Mouse (Mus musculus) hindbrain, embryonic 13.5 days (tissue): ENCODE measurements around the gene St3gal6. TPM values are rescaled to one million over a fixed set of nuclear protein-coding genes. Genes with fewer than 3 reads are reported as not detected.

Experiments
- ATAC-seq: fragments of 200-750 bp; cut with Nextera tagmentation; 2 replicates; pipeline ENCODE4 v1.8.0; 2017; ENCODE audit warnings: moderate TSS enrichment; ENCODE audit not compliant: low FRiP score
- H3K27ac ChIP-seq: fragments of 300-500 bp; sonication (generic); 2 replicates; pipeline ENCODE4 v1.5.1; 2015; ENCODE audit warnings: inconsistent platforms, mild to moderate bottlenecking, moderate library complexity
- H3K27me3 ChIP-seq: fragments of 300-500 bp; sonication (generic); 2 replicates; pipeline ENCODE4 v1.6.1; 2015; ENCODE audit warnings: mild to moderate bottlenecking, inconsistent platforms
- H3K36me3 ChIP-seq: fragments of 300-500 bp; sonication (generic); 2 replicates; pipeline ENCODE4 v1.6.1; 2015; ENCODE audit warnings: mild to moderate bottlenecking, inconsistent platforms
- H3K4me1 ChIP-seq: fragments of 300-500 bp; sonication (generic); replicated peaks from 2 replicates; pipeline ENCODE4 v1.6.1; 2015; ENCODE audit warnings: inconsistent platforms
- H3K4me2 ChIP-seq: fragments of 300-500 bp; sonication (generic); 2 replicates; pipeline ENCODE4 v1.6.1; 2015; ENCODE audit warnings: inconsistent platforms, mild to moderate bottlenecking, moderate library complexity
- H3K4me3 ChIP-seq: fragments of 300-500 bp; sonication (generic); 2 replicates; pipeline ENCODE4 v1.5.1; 2015; ENCODE audit warnings: mild to moderate bottlenecking, inconsistent platforms
- H3K9ac ChIP-seq: fragments of 300-500 bp; sonication (generic); 2 replicates; pipeline ENCODE4 v1.6.1; 2015; ENCODE audit warnings: mild to moderate bottlenecking, inconsistent platforms
- H3K9me3 ChIP-seq: fragments of 300-500 bp; sonication (generic); 2 replicates; pipeline ENCODE4 v1.6.1; 2016; ENCODE audit warnings: inconsistent platforms
- WGBS: fragments of 180-500 bp; shearing (Covaris S2); methylation state at CpG from one replicate; pipeline ENCODE4 v1.1.7; 2015; 5-methylcytosine and 5-hydroxymethylcytosine counted together
- polyA plus RNA-seq: library from polyadenylated mRNA; unstranded; fragments of >200 nt; fragmentation: Nextera tagmentation; extraction: Ambion mirVana; gene quantifications from 2 replicates; pipeline ENCODE4 v1.2.1, GENCODE M21; 2015

The St3gal6 gene
- polyA plus RNA-seq, 1 experiment from 2014 or later = 12.7 TPM

GRCm38 (mm10) chr16:58519650-58520073, 4.4 kb downstream of the St3gal6 start:
- Histone ChIP-seq H3K9ac (0 out of 2 replicates have a peak overlapping the region, but pooled peaks have one; percentile 30), H3K4me1 (peaks cover 5% of the 10 kb centered on the region; the same call in 1 of the 2 replicates), H3K36me3 (no peaks in the 10 kb centered on the region), H3K9me3 (peaks cover 4% of the 10 kb centered on the region), H3K27me3 (peaks cover 16% of the 10 kb centered on the region), H3K4me2 (peak overlapping the region; percentile 26; the same call in 1 of the 2 replicates), H3K27ac (no peak overlapping the region), H3K4me3 (no peak overlapping the region)
- 50% methylated on average over 11 of the region's 11 CpGs for WGBS
- 0 out of 2 replicates have a peak, but pooled peaks have one; percentile 23 for ATAC-seq

DNA sequence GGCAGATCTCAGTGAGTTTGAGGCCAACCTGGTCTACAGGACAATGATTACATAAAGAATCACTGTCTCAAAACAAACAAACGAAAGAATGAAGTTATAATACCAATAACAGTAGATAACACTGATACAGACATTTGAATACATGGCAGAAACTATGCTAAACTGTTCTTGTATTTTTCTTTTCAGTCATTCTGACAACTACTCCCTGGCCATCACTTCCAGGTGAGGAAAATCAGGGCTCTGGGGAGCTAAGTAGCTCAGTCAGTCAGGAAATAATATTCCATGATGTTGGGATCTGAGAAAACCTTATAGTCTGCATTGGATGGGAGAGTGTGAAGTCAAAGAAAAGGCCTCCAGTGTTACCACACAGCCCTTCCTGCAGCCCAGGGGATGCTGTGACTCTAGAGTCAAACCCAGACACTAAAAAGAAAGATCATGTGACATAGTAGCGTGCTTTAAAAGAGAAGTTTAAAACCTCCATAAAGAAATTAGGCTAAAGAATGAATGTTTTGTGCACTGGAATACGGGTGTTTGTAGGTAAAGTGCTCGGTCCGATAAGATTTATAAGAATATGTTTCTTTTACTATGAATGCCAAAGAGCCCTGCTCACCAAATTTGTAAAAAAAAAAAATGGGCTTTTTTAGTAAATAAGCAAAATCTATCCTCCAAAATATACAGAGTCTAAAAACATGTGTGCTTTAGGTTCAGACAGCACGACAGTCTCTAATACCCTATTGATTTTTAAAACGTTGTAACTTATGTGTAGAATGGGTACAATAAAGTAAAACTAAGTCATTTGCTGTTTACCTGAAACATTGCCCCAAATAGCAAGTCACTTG, 6.9 kb downstream of the St3gal6 start:
- Histone ChIP-seq H3K9me3 (no peaks in the 10 kb centered on the region), H3K4me2 (no peak overlapping the region), H3K27me3 (peaks cover 15% of the 10 kb centered on the region), H3K36me3 (no peaks in the 10 kb centered on the region), H3K4me3 (no peak overlapping the region), H3K9ac (no peak overlapping the region), H3K27ac (no peak overlapping the region), H3K4me1 (peaks cover 15% of the 10 kb centered on the region)
- WGBS = 90% methylated on average over 7 of the region's 7 CpGs
- no peak for ATAC-seq

- Histone ChIP-seq H3K4me2 (no peak overlapping the region), H3K9ac (no peak overlapping the region), H3K27ac (no peak overlapping the region), H3K4me1 (peaks cover 13% of the 10 kb centered on the region), H3K36me3 (no peaks in the 10 kb centered on the region), H3K4me3 (no peak overlapping the region), H3K27me3 (peaks cover 6% of the 10 kb centered on the region), H3K9me3 (no peaks in the 10 kb centered on the region)
- no peak for ATAC-seq
- 91% methylated on average over 2 of the region's 2 CpGs for WGBS
Measured at GRCm38 (mm10) chr16:58516161-58516560, 7.9 kb downstream of the St3gal6 start.

- H3K27ac ChIP-seq = no peak overlapping the region
- no peak overlapping the region for H3K4me2 ChIP-seq
- H3K4me3 ChIP-seq = no peak overlapping the region
- no peak for ATAC-seq
- H3K9me3 ChIP-seq = no peaks in the 10 kb centered on the region
- WGBS = 91% methylated on average over 9 of the region's 9 CpGs
- H3K27me3 ChIP-seq = no peaks in the 10 kb centered on the region
- H3K36me3 ChIP-seq = no peaks in the 10 kb centered on the region
- peaks cover 13% of the 10 kb centered on the region for H3K4me1 ChIP-seq
- H3K9ac ChIP-seq = no peak overlapping the region
Measured at GRCm38 (mm10) chr16:58514565-58514964, 9.5 kb downstream of the St3gal6 start.

DNA sequence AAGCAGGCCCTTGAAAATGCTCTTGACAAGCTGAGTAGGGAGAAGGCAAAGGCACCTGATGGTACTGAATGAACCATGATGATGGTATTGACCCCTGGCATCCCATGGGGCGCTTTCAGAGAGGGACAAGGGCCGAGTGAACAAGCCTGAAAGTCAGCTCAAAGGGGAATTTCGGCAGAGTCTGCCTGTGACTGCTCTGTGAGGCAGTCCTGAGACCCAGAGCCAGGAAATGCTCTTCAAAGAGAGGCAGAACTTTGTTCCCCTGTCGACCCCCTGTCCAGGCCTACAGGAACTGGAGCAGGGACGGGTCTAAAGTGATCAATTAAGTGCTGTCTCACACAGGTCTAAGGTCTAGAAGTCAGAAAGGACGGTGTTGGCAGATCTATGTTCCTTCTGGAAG, 10.3 kb downstream of the St3gal6 start:
- H3K4me2 ChIP-seq = no peak overlapping the region
- no peak for ATAC-seq
- no peak overlapping the region for H3K9ac ChIP-seq
- H3K27ac ChIP-seq = peak overlapping the region; percentile 30; the same call in 1 of the 2 replicates
- no peaks in the 10 kb centered on the region for H3K9me3 ChIP-seq
- no peaks in the 10 kb centered on the region for H3K27me3 ChIP-seq
- WGBS = 35% methylated on average over 6 of the region's 6 CpGs
- peaks cover 13% of the 10 kb centered on the region for H3K4me1 ChIP-seq
- H3K36me3 ChIP-seq = no peaks in the 10 kb centered on the region
- H3K4me3 ChIP-seq = no peak overlapping the region

GRCm38 (mm10) chr16:58512887-58513286, 11.2 kb downstream of the St3gal6 start:
- H3K9me3 ChIP-seq = no peaks in the 10 kb centered on the region
- no peaks in the 10 kb centered on the region for H3K27me3 ChIP-seq
- peak; percentile 66 for ATAC-seq
- peak overlapping the region; percentile 45 for H3K27ac ChIP-seq
- no peak overlapping the region for H3K4me3 ChIP-seq
- H3K36me3 ChIP-seq = no peaks in the 10 kb centered on the region
- no peak overlapping the region for H3K9ac ChIP-seq
- WGBS = 32% methylated on average over 3 of the region's 3 CpGs
- H3K4me2 ChIP-seq = no peak overlapping the region
- peaks cover 13% of the 10 kb centered on the region for H3K4me1 ChIP-seq

DNA sequence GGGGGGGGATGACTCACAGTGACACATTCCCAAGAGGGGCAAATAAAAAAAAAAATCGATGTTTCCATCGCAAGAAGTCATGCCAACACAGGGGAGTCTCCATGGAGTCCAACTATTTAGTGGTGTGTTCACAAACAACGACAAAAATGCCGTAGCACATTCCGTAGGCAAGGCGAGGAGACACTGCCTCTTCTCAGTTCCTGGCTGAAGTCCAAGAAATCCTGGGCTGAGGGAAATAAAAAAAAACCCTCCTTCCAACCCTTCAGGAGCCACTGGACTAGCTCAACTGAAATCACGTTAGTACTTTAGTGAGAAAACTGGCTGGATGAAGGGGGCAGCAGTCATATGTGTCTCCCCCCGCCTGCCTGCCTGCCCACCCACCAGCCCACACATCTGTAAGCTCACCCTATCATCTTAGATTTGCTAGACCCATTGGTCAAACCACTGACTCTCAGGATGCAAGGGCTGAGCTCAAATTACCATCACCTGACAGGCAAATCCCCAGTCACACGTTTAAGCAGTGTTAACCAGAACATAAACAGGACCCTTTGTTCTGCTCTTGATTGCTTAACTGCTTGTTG, 11.8 kb downstream of the St3gal6 start:
- no peaks in the 10 kb centered on the region for H3K27me3 ChIP-seq
- H3K4me2 ChIP-seq = 0 out of 2 replicates have a peak overlapping the region, but pooled peaks have one; percentile 15
- peak; percentile 66 for ATAC-seq
- no peak overlapping the region for H3K9ac ChIP-seq
- H3K9me3 ChIP-seq = no peaks in the 10 kb centered on the region
- peaks cover 13% of the 10 kb centered on the region for H3K4me1 ChIP-seq
- no peaks in the 10 kb centered on the region for H3K36me3 ChIP-seq
- no peak overlapping the region for H3K4me3 ChIP-seq
- WGBS = 42% methylated on average over 9 of the region's 9 CpGs
- H3K27ac ChIP-seq = peak overlapping the region; percentile 45; the same call in 1 of the 2 replicates

DNA sequence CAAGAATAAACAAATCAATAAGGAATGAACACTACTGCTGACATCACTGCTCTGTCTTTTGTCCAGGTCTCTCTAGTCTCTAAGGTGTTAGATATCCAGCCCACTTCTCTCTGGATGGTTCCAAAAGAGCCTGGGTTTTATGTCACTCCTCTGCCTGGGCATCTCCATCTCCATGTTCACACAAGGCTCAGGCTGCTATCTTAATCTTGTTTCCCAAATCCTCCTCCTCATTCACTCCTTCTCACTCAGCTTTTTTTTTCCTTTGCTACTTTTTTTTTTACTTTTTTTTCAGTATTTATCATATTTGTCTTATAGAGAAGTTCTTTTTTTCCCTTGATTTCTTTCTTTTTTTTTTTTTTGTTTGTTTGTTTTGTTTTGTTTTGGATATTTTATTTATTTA, 19.1 kb downstream of the St3gal6 start:
- Histone ChIP-seq H3K9me3 (no peaks in the 10 kb centered on the region), H3K4me1 (no peaks in the 10 kb centered on the region), H3K4me3 (no peak overlapping the region), H3K36me3 (no peaks in the 10 kb centered on the region), H3K4me2 (no peak overlapping the region), H3K27ac (no peak overlapping the region), H3K27me3 (no peaks in the 10 kb centered on the region), H3K9ac (no peak overlapping the region)
- ATAC-seq = no peak

DNA sequence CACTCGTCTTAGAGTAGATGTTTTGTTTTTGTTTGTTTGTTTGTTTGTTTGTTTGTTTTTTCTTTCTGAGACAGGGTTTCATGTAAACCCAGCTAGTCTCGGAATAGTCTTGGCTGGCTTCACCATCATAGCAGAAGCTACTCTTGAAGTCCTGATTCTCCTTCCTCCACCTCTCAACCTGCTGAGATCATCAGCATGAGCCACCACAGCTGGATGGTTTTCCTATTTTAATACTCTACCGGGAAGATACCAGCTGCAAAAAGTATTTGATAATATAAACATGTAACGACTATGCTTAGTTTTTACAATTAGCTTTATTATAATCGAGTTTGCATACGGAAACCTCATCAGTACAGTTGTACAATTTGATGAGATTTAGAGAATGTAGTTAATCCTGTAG, 21.5 kb downstream of the St3gal6 start:
- H3K4me1 ChIP-seq = peaks cover 6% of the 10 kb centered on the region; the same call in 1 of the 2 replicates

GRCm38 (mm10) chr16:58501760-58502301, 22.2 kb downstream of the St3gal6 start:
- Histone ChIP-seq H3K27me3 (no peaks in the 10 kb centered on the region), H3K4me1 (peaks cover 6% of the 10 kb centered on the region; the same call in 1 of the 2 replicates), H3K4me3 (no peak overlapping the region), H3K36me3 (no peaks in the 10 kb centered on the region), H3K27ac (no peak overlapping the region), H3K9me3 (no peaks in the 10 kb centered on the region), H3K4me2 (no peak overlapping the region), H3K9ac (no peak overlapping the region)
- WGBS = 41% methylated on average over 6 of the region's 6 CpGs
- ATAC-seq = no peak

More for the DNA sequence above, 21.5 kb downstream of the St3gal6 start:
- 77% methylated on average over 6 of the region's 6 CpGs for WGBS
- ATAC-seq = no peak
- H3K36me3 ChIP-seq = no peaks in the 10 kb centered on the region
- H3K9ac ChIP-seq = no peak overlapping the region
- H3K27ac ChIP-seq = no peak overlapping the region
- H3K4me3 ChIP-seq = no peak overlapping the region
- no peaks in the 10 kb centered on the region for H3K9me3 ChIP-seq
- no peak overlapping the region for H3K4me2 ChIP-seq
- no peaks in the 10 kb centered on the region for H3K27me3 ChIP-seq

DNA sequence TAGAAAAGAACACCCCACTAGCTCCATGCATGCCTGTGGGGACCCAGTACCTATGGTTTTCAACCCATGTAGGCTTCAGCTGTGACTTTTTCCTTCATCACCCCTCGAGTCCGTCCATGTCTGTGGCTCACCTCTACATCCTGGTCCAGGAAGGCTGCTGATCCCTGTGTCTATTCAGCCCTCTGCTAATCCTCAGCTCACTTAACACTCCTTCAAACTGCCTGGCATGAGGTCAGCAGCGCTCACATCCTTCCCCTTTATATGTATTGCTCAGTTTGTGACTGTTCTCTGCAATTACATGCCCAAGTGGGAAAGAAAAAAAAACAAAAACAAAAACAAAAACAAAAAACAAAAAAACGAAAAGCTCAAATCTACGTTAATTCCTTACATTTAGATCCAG, 24.4 kb downstream of the St3gal6 start:
- no peak overlapping the region for H3K4me3 ChIP-seq
- H3K27ac ChIP-seq = peak overlapping the region; percentile 60; the same call in 1 of the 2 replicates
- WGBS = 84% methylated on average over 5 of the region's 5 CpGs
- H3K27me3 ChIP-seq = no peaks in the 10 kb centered on the region
- no peak for ATAC-seq
- no peaks in the 10 kb centered on the region for H3K9me3 ChIP-seq
- H3K9ac ChIP-seq = no peak overlapping the region
- H3K4me2 ChIP-seq = no peak overlapping the region
- no peaks in the 10 kb centered on the region for H3K36me3 ChIP-seq
- peaks cover 6% of the 10 kb centered on the region; the same call in 1 of the 2 replicates for H3K4me1 ChIP-seq

GRCm38 (mm10) chr16:58499172-58499584, 24.9 kb downstream of the St3gal6 start:
- Histone ChIP-seq H3K27ac (0 out of 2 replicates have a peak overlapping the region, but pooled peaks have one; percentile 60), H3K27me3 (no peaks in the 10 kb centered on the region), H3K36me3 (no peaks in the 10 kb centered on the region), H3K9ac (no peak overlapping the region), H3K4me2 (no peak overlapping the region), H3K9me3 (no peaks in the 10 kb centered on the region), H3K4me1 (peaks cover 6% of the 10 kb centered on the region; the same call in 1 of the 2 replicates), H3K4me3 (no peak overlapping the region)
- 53% methylated on average over 1 of the region's 1 CpGs for WGBS
- peak; percentile 70 for ATAC-seq
